Mouse (Mus musculus) heart, postnatal 10 days (tissue): ENCODE measurements around the gene AU040320. TPM values are rescaled to one million over a fixed set of nuclear protein-coding genes. Genes with fewer than 3 reads are reported as not detected.

Experiments
- DNase-seq, 2 experiments: peaks; one replicate each; pipeline ENCODE4 v3.0.0; 2021
- intact Hi-C: fragments of 180-260 bp; cut with DNase I; formaldehyde crosslinking; loops from one replicate; pipeline ENCODE4 v1.15.1; 2025
- total RNA-seq, 2 experiments: library from RNA; stranded (reverse); gene quantifications; 2 replicates each; pipeline ENCODE4 v1.2.3; 2021

AU040320 gene
- total RNA-seq, 2 experiments from 2014 or later: 26.2 to 31.6 TPM

GRCm38 (mm10) chr4:126749553-126749952, 3.8 kb upstream of the AU040320 start:
- DNase-seq: no peak
- intact Hi-C loops: no loop called here

GRCm38 (mm10) chr4:126750046-126750683, 3.2 kb upstream of the AU040320 start:
- DNase-seq: peak; percentile 74 to 78
- intact Hi-C loops: no loop called here

- intact Hi-C loops: no loop called here
- DNase-seq: no peak
These were observed 2.3 kb upstream of the AU040320 start for GRCm38 (mm10) chr4:126750863-126751555.

- intact Hi-C loops: loop anchor here (2.0 kb wide), 1 partner anchor 89 kb away; no protein-coding TSS in a partner anchor
- DNase-seq: no peak
These were observed 1.8 kb upstream of the AU040320 start for GRCm38 (mm10) chr4:126751556-126752023.

- intact Hi-C loops: loop anchor here (2.0 kb wide), 1 partner anchor 89 kb away; no protein-coding TSS in a partner anchor
- DNase-seq: no peak
These were observed 1.2 kb upstream of the AU040320 start for GRCm38 (mm10) chr4:126752024-126752607.

GRCm38 (mm10) chr4:126752608-126753141, 669 bp upstream of the AU040320 start:
- intact Hi-C loops: loop anchor here (2.0 kb wide), 1 partner anchor 88 kb away; no protein-coding TSS in a partner anchor
- no peak for DNase-seq

- DNase-seq: no peak
- intact Hi-C loops: no loop called here
These were observed 877 bp downstream of the AU040320 start for GRCm38 (mm10) chr4:126754231-126754611.

- intact Hi-C loops: no loop called here
- no peak for DNase-seq
These were observed 1.5 kb downstream of the AU040320 start for GRCm38 (mm10) chr4:126754736-126755374.

GRCm38 (mm10) chr4:126756766-126757165, 3.4 kb downstream of the AU040320 start:
- intact Hi-C loops: no loop called here
- DNase-seq: peak; percentile 56 to 62

- intact Hi-C loops: no loop called here
- DNase-seq: no peak
These were observed 5.0 kb downstream of the AU040320 start for GRCm38 (mm10) chr4:126758299-126758698.

- intact Hi-C loops: no loop called here
These were observed 6.1 kb downstream of the AU040320 start for GRCm38 (mm10) chr4:126759435-126759834.

GRCm38 (mm10) chr4:126762586-126763359, 9.4 kb downstream of the AU040320 start:
- intact Hi-C loops: no loop called here
- DNase-seq: no peak

More at GRCm38 (mm10) chr4:126759435-126759834, 6.1 kb downstream of the AU040320 start:
- no peak for DNase-seq

- intact Hi-C loops: no loop called here
- DNase-seq: no peak
These were observed 10.1 kb downstream of the AU040320 start for GRCm38 (mm10) chr4:126763483-126763882.

GRCm38 (mm10) chr4:126769800-126770563, 16.6 kb downstream of the AU040320 start:
- intact Hi-C loops: no loop called here
- DNase-seq: no peak

- intact Hi-C loops: no loop called here
- no peak for DNase-seq
These were observed 17.5 kb downstream of the AU040320 start for GRCm38 (mm10) chr4:126770831-126771230.

- DNase-seq: no peak
- intact Hi-C loops: no loop called here
These were observed 20.5 kb downstream of the AU040320 start for GRCm38 (mm10) chr4:126773871-126774270.

GRCm38 (mm10) chr4:126775182-126775581, 21.8 kb downstream of the AU040320 start:
- intact Hi-C loops: no loop called here
- no peak for DNase-seq

- DNase-seq: no peak
- intact Hi-C loops: no loop called here
These were observed 25.8 kb downstream of the AU040320 start for GRCm38 (mm10) chr4:126779148-126779581.
